Comparison of ENCODE assay signal across 8 mouse cellular contexts in the genomic region with DNA sequence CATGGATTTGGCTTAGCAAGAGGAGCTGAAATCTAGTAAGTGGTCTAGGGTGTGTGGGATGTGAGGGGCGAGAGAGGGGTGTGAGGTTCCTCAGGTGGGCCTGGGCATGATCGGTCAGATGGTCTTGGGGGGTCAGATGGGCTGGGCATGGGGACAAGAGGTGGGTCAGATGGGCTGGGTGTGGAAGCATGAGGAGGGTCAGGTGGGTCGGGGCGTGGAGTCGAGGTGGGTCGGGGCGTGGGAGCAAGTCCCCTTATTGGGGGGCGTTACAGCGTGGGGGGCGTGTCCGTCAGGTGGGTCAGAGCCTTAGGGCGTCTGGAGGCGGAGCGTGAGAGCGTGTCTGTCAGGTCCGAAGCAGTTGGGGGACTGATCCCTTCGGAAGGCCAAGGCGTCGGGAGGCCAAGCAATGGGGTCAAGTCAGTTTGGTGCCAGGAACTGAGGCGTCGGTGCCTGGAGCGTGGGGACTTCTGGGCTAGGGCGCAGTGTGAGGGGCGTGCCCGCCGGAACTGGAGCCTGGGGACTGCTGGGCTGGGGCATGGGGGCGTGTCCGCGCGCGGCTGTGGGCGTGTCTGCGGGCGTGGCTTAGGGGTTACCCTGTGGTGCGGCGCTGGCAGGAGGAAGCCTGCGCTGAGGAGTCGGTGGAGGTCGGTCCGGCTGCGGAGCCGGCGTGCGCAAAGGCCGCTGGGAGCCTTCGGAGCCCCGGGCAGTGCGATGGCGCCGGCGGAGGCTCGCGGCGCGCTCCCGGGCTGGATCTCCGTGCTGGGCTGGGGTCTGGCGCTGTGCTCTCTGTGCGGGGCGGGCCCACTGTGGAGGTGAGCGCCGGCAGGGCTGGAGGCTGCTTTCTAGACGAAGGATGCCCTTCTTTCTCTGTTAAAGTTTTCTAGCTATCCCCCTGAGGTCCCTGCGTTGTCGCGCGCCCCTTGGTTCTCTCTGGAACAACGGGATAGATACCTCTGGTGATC. TPM values are rescaled to one million over a fixed set of nuclear protein-coding genes. Genes with fewer than 3 reads are reported as not detected.
A peak's percentile ranks its signal among the peaks of the same experiment; 100 is the strongest.
DNase-seq lines count a peak whose midpoint lies in the region; ATAC-seq and TF ChIP-seq lines count a peak whose summit lies in the region.
"Not testable (repeated sequence)": the region's sequence is repeated elsewhere in the genome, so short reads cannot be mapped to it uniquely, and the experiment has no call there.

TSS of gene Gm49721 (plus strand) at position 618 of the 962 bp plus-strand sequence.

- H3K9ac ChIP-seq in hindbrain, postnatal 0 days (replicated peaks; ENCODE audit: low read length): not testable (repeated sequence)

- peak within 1 kb of the TSS; percentile 55; the same call in 1 of the 2 replicates for H3K4me2 ChIP-seq in hindbrain, postnatal 0 days (ENCODE audit: low read depth, low read length)

- H3K36me3 ChIP-seq in hindbrain, postnatal 0 days (ENCODE audit: insufficient read depth, low read length): not testable (repeated sequence)

- not testable (repeated sequence) for H3K27me3 ChIP-seq in hindbrain, postnatal 0 days (ENCODE audit: insufficient read depth, low read length)

- DNase-seq in ZHBTc4 (ENCODE audit: low read depth, low spot score): peak; percentile 43
- peak; percentile 31 for DNase-seq in embryo, embryonic 10 days (ENCODE audit: low spot score)
- DNase-seq in gastrocnemius, postnatal 14 days: peak; percentile 56
- peak; percentile 9 for DNase-seq in hindbrain, postnatal 0 days (ENCODE audit: low spot score)
- DNase-seq in left cerebral cortex, adult 2 months (ENCODE audit: extremely low spot score in 1 of 2, low spot score in 2 of 2): peak; percentile 47 to 58
- DNase-seq in lung, postnatal 36 days: peak; percentile 79
- peak; percentile 77 for DNase-seq in ovary, postnatal 36 days (ENCODE audit: low spot score)
- peak; percentile 77 for DNase-seq in thymus, postnatal 25 days

- H3K4me1 ChIP-seq in hindbrain, postnatal 0 days (ENCODE audit: insufficient read depth, low read length): not testable (repeated sequence)

- peak; percentile 97 for ATAC-seq in hindbrain, postnatal 0 days

- TF ChIP-seq CTCF in hindbrain, postnatal 0 days (IDR thresholded peaks at IDR 0.05; ENCODE audit: low read depth); left cerebral cortex, adult 2 months (IDR thresholded peaks at IDR 0.05): not testable (repeated sequence)

- not testable (repeated sequence) for H3K27ac ChIP-seq in hindbrain, postnatal 0 days; left cerebral cortex, adult 2 months

- 3% methylated on average over 35 of the region's 68 CpGs for WGBS in hindbrain, postnatal 0 days

- not testable (repeated sequence) for H3K9me3 ChIP-seq in hindbrain, postnatal 0 days (ENCODE audit: low read length)

- intact Hi-C loops in gastrocnemius, postnatal 14 days (cut with DNase I; ENCODE audit: low total_unique reads); left cerebral cortex, adult 2 months (cut with DNase I): not testable (repeated sequence)

- peak within 1 kb of the TSS; percentile 45 for H3K4me3 ChIP-seq in hindbrain, postnatal 0 days (ENCODE audit: low read length)
- peak within 1 kb of the TSS; percentile 59 for H3K4me3 ChIP-seq in left cerebral cortex, adult 2 months

RNA-seq across cellular contexts. Expression of gene Gm49721, which starts in this region (rescaled TPM):
- not detected for total RNA-seq in gastrocnemius, postnatal 14 days (2021)
- total RNA-seq in hindbrain, postnatal 0 days (2014; rRNA removed): 6.1 and 7.2 TPM in 2 replicates
- 0.54 TPM in 1 of 2 replicates, not detected in the other for polyA plus RNA-seq in hindbrain, postnatal 0 days (2015; fragmentation: Nextera tagmentation; extraction: Ambion mirVana)
- total RNA-seq in left cerebral cortex, adult 2 months (2021): under 1 TPM in 1 of 2 experiments, not detected in 1; 0.45 TPM

Comparison
In these comparisons a context has a peak if more than half of its experiments do, and no peak if none do; other contexts are left out.
1. Peak in DNase-seq in gastrocnemius, postnatal 14 days; RNA of the gene not detected or under 1 TPM.
2. Peak in DNase-seq and H3K4me3 ChIP-seq in left cerebral cortex, adult 2 months; RNA of the gene not detected or under 1 TPM.
3. DNase-seq: peak in every context shown above with its lines; median percentile 79 in lung, postnatal 36 days; 77 in ovary, postnatal 36 days; 77 in thymus, postnatal 25 days; 56 in gastrocnemius, postnatal 14 days; 52 in left cerebral cortex, adult 2 months; 43 in ZHBTc4; 31 in embryo, embryonic 10 days; 9 in hindbrain, postnatal 0 days.